Mouse (Mus musculus): Measurements from ENCODE around the gene Tead3.

- TF ChIP-seq GATA1 (IDR thresholded peaks at IDR 0.05; ENCODE audit: borderline replicate concordance, low read length) (no peak), CTCF (IDR thresholded peaks at IDR 0.05; ENCODE audit: low read depth, low read length) (no peak), TAL1 (conservative IDR thresholded peaks at IDR 0.05; ENCODE audit: low read depth, low read length) (no peak), POLR2AphosphoS5 (IDR thresholded peaks at IDR 0.05; ENCODE audit: insufficient replicate concordance, low read depth, low read length) (no peak), GATA2 (IDR thresholded peaks at IDR 0.05; ENCODE audit: borderline replicate concordance, low read depth, low read length) (no peak)
Measured at GRCm38 (mm10) chr17:28375592-28376061, 25.0 kb upstream of the Tead3 start.
